Mouse (Mus musculus): ENCODE measurements around the gene Ccl1. TPM values are rescaled to one million over a fixed set of nuclear protein-coding genes. Genes with fewer than 3 reads are reported as not detected.

The Ccl1 gene
- polyA plus RNA-seq, 1 experiment from 2014 or later = not detected

DNA sequence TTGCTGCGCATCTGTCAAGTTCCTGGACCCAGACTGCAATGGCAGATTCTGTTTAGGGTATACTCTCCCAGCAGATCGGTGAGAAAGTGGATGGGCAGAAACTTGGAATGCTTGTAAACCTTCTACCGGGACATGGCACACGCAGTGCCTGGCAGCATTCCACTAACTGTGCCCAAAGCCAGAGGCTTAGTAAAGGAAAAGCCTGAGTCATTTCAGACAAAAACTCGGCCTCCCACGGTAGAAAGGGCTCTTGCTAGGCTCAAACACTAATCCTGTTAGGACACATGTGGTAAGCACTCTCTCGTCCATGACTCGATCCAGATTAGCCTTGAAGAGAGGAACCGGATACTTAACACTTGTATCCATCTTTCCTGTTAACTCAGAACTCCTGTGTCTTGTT, 111.7 kb downstream of the Ccl1 start:
- Histone ChIP-seq H3K9ac (ENCODE audit: low read length) (no peak overlapping the region), H3K9me3 (replicated peaks; ENCODE audit: control insufficient read depth, low read length) (no peaks in the 10 kb centered on the region), H3K27me3 (replicated peaks; ENCODE audit: control insufficient read depth, insufficient read depth, low read length) (no peaks in the 10 kb centered on the region), H3K4me3 (ENCODE audit: low read depth, low read length) (no peak overlapping the region), H3K27ac (ENCODE audit: low read depth, low read length) (no peak overlapping the region), H3K4me1 (ENCODE audit: control insufficient read depth, insufficient read depth, low read length) (peaks cover 9% of the 10 kb centered on the region; the same call in 1 of the 2 replicates), H3K36me3 (ENCODE audit: control insufficient read depth, insufficient read depth, low read length) (no peaks in the 10 kb centered on the region), H3K4me2 (ENCODE audit: low read length) (no peak overlapping the region)
- ATAC-seq = no peak
- WGBS = 52% methylated on average over 9 of the region's 9 CpGs
- DNase-seq (ENCODE audit: low spot score) = peak; percentile 37

DNA sequence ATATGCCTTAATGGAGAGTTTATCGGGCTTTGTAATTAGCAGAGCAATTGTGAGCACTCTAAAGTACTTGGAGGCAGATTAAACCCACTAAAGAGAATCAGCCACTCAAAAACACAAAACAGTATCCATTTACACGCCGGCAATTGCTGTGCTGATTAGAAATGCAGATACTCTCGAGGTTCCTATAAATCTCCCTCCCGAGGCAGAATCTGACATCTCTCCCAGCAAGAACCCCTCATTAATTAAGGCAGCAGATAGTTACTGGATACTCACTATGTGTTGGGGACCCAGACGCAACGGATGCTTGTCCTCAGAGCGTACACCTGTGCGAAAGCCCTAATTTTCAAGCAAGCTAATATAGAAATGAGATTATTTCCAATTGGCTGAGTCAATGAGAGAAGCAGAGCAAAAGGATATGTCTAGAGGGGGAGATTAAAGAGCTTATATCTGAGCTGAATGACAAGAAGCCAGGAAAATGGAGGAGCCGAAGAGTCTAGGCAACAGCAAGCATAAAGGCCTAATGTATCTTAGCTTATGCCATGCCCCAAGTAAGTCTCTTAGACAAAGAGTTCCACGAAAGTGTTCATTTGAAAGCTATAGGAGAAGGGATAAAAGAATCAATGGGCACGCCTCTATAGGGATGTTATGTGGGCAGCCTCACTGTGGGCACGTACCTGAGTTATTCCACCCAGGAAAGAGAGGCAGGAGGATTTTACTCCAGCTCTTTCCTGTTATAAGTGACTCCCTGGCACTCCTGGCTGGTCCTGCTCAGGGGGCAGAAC, 115.5 kb downstream of the Ccl1 start:
- 21% methylated on average over 13 of the region's 13 CpGs for WGBS
- no peak overlapping the region for H3K9ac ChIP-seq (ENCODE audit: low read length)
- no peak overlapping the region for H3K4me2 ChIP-seq (ENCODE audit: low read length)
- ATAC-seq (no peak), DNase-seq (ENCODE audit: low spot score) (peak; percentile 56)
- H3K4me3 ChIP-seq (ENCODE audit: low read depth, low read length) = no peak overlapping the region
- H3K4me1 ChIP-seq (ENCODE audit: control insufficient read depth, insufficient read depth, low read length) = peaks cover 9% of the 10 kb centered on the region; the same call in 1 of the 2 replicates
- no peak overlapping the region for H3K27ac ChIP-seq (ENCODE audit: low read depth, low read length)
- no peaks in the 10 kb centered on the region for H3K9me3 ChIP-seq (replicated peaks; ENCODE audit: control insufficient read depth, low read length)
- H3K36me3 ChIP-seq (ENCODE audit: control insufficient read depth, insufficient read depth, low read length) = no peaks in the 10 kb centered on the region
- no peaks in the 10 kb centered on the region for H3K27me3 ChIP-seq (replicated peaks; ENCODE audit: control insufficient read depth, insufficient read depth, low read length)

DNA sequence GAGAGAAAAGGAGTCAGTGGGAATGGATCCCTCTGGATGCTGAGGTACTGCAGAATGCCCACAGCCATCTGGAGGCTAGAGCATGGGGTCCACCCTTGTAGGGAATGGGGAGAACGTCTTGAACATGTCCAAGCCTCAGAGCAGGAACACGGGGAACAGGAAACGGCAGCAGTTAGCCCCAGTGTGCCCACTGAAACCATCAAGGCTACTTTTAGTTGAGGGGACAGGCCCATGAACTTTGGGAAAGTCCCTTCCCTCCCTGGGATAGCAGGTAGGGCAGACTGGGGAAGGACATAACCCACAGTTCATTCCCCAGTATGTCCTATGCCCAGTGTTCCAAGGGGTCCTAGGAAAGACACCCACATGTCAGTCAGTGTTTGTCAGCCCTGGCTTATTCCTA, 119.8 kb downstream of the Ccl1 start:
- no peak overlapping the region for H3K4me2 ChIP-seq (ENCODE audit: low read length)
- DNase-seq (ENCODE audit: low spot score) = no peak
- peaks cover 9% of the 10 kb centered on the region for H3K4me1 ChIP-seq (ENCODE audit: control insufficient read depth, insufficient read depth, low read length)
- ATAC-seq = no peak
- no peaks in the 10 kb centered on the region for H3K9me3 ChIP-seq (replicated peaks; ENCODE audit: control insufficient read depth, low read length)
- no peak overlapping the region for H3K9ac ChIP-seq (ENCODE audit: low read length)
- no peaks in the 10 kb centered on the region for H3K36me3 ChIP-seq (ENCODE audit: control insufficient read depth, insufficient read depth, low read length)
- no peaks in the 10 kb centered on the region for H3K27me3 ChIP-seq (replicated peaks; ENCODE audit: control insufficient read depth, insufficient read depth, low read length)
- H3K4me3 ChIP-seq (ENCODE audit: low read depth, low read length) = no peak overlapping the region
- WGBS = 81% methylated on average over 3 of the region's 3 CpGs
- H3K27ac ChIP-seq (ENCODE audit: low read depth, low read length) = no peak overlapping the region

DNA sequence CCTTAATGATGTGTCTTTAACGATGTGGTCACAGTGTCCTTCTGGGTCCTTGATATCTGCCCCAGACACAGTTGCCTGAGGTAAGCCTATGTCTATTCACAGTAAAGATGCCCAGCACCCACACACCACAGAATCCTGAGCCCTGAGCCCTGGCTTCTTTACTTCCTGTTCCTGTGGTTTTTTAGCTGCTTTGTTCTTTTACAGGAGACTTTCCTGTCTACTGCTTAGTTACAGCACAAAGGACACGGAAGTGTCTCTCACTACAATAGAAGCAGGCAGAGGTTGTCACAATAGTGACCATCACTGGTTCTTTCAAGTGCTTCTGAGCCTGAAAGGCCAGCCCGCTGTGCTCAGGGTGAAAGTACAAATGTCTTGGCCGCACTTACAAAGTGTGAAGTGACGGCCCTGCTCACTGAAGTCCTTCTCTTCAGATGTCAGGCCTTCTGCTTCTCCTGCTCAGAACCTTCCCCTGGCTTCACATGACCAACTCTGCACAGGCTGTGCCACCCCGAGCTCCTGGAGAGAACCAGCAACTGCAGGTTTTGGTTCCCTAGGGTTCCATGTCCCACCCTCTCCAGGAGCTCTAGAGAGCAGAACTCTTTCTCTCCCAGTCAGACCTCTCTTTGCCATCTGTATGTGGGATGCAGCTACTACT, 122.1 kb downstream of the Ccl1 start:
- Histone ChIP-seq H3K4me2 (ENCODE audit: low read length) (no peak overlapping the region), H3K36me3 (ENCODE audit: control insufficient read depth, insufficient read depth, low read length) (no peaks in the 10 kb centered on the region)
- no peak for DNase-seq (ENCODE audit: low spot score)

DNA sequence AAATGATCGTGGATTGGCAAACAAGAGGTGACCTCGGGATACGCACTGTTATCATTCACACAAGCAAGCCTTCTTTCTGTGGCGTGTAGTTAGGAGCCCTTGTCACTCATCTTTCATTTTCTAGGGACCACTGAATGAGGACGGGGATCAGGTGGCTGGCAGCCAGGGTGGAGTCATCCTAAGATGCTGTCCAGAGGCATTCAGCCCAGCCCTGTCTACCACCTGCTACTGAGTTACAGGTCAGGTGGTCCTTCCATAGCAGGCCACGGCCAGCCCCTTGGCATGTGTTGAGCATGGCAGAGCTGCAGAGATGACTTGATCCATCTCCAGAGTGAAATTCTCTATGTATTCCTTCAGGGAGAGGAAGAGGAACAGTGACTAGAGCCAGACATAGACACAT, 123.1 kb downstream of the Ccl1 start:
- no peaks in the 10 kb centered on the region; the same call in 1 of the 2 replicates for H3K4me1 ChIP-seq (ENCODE audit: control insufficient read depth, insufficient read depth, low read length)
- ATAC-seq (no peak), DNase-seq (ENCODE audit: low spot score) (no peak)
- no peaks in the 10 kb centered on the region for H3K9me3 ChIP-seq (replicated peaks; ENCODE audit: control insufficient read depth, low read length)
- no peaks in the 10 kb centered on the region for H3K27me3 ChIP-seq (replicated peaks; ENCODE audit: control insufficient read depth, insufficient read depth, low read length)
- no peaks in the 10 kb centered on the region for H3K36me3 ChIP-seq (ENCODE audit: control insufficient read depth, insufficient read depth, low read length)
- H3K4me3 ChIP-seq (ENCODE audit: low read depth, low read length) = no peak overlapping the region
- no peak overlapping the region for H3K9ac ChIP-seq (ENCODE audit: low read length)
- 90% methylated on average over 6 of the region's 6 CpGs for WGBS
- H3K4me2 ChIP-seq (ENCODE audit: low read length) = no peak overlapping the region
- H3K27ac ChIP-seq (ENCODE audit: low read depth, low read length) = no peak overlapping the region

More for the DNA sequence above, 122.1 kb downstream of the Ccl1 start:
- WGBS = 70% methylated on average over 6 of the region's 6 CpGs
- no peaks in the 10 kb centered on the region; the same call in 1 of the 2 replicates for H3K4me1 ChIP-seq (ENCODE audit: control insufficient read depth, insufficient read depth, low read length)
- no peaks in the 10 kb centered on the region for H3K27me3 ChIP-seq (replicated peaks; ENCODE audit: control insufficient read depth, insufficient read depth, low read length)
- no peak overlapping the region for H3K9ac ChIP-seq (ENCODE audit: low read length)
- no peaks in the 10 kb centered on the region for H3K9me3 ChIP-seq (replicated peaks; ENCODE audit: control insufficient read depth, low read length)
- no peak for ATAC-seq
- no peak overlapping the region for H3K4me3 ChIP-seq (ENCODE audit: low read depth, low read length)
- H3K27ac ChIP-seq (ENCODE audit: low read depth, low read length) = no peak overlapping the region

DNA sequence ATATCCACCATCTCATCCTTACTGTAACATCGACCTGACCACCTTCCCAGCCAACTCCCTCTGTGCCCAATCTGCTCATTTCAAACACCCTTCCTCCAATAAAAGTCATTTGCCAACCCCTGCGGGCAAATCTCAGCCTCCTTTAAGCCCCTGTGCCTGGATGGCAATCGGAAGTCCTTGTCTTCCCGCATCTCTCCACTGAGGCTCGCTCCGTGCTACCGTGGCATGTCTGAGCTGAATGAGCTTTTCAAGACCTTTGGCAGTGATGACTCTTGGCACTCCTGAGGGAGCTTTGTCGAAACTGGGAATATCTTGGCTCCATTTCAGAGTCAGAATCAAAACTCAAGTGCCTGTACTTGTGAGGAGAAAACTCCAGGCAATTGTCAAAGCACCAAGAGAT, 124.2 kb downstream of the Ccl1 start:
- no peak for ATAC-seq
- Histone ChIP-seq H3K4me3 (ENCODE audit: low read depth, low read length) (no peak overlapping the region), H3K9ac (ENCODE audit: low read length) (no peak overlapping the region), H3K4me1 (ENCODE audit: control insufficient read depth, insufficient read depth, low read length) (no peaks in the 10 kb centered on the region; the same call in 1 of the 2 replicates), H3K36me3 (ENCODE audit: control insufficient read depth, insufficient read depth, low read length) (no peaks in the 10 kb centered on the region), H3K9me3 (replicated peaks; ENCODE audit: control insufficient read depth, low read length) (no peaks in the 10 kb centered on the region), H3K27ac (ENCODE audit: low read depth, low read length) (no peak overlapping the region), H3K27me3 (replicated peaks; ENCODE audit: control insufficient read depth, insufficient read depth, low read length) (no peaks in the 10 kb centered on the region), H3K4me2 (ENCODE audit: low read length) (no peak overlapping the region)
- WGBS = 54% methylated on average over 8 of the region's 8 CpGs
- DNase-seq (ENCODE audit: low spot score) = peak; percentile 33

DNA sequence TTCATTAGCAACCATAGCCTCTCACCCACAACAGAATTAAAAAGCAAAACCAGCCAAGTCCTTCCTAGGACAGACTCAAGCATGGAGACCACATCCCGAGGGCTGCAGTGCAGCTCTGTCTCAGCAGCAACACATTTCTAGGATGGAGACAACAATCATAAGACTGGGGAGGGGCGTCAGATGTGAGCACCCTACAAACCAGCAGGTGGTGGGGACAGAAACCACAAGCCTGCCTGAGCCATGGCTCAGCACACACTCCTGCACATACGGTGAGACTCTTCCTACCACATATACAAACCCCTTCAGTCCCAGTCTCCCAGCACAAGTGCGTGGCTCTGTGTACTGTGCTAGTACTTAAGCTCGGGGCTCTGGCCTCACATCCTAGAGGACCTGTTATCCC, 127.3 kb downstream of the Ccl1 start:
- Histone ChIP-seq H3K4me2 (ENCODE audit: low read length) (no peak overlapping the region), H3K9me3 (replicated peaks; ENCODE audit: control insufficient read depth, low read length) (no peaks in the 10 kb centered on the region), H3K27me3 (replicated peaks; ENCODE audit: control insufficient read depth, insufficient read depth, low read length) (no peaks in the 10 kb centered on the region), H3K4me3 (ENCODE audit: low read depth, low read length) (no peak overlapping the region), H3K9ac (ENCODE audit: low read length) (no peak overlapping the region), H3K4me1 (ENCODE audit: control insufficient read depth, insufficient read depth, low read length) (no peaks in the 10 kb centered on the region; the same call in 1 of the 2 replicates), H3K36me3 (ENCODE audit: control insufficient read depth, insufficient read depth, low read length) (no peaks in the 10 kb centered on the region), H3K27ac (ENCODE audit: low read depth, low read length) (no peak overlapping the region)
- no peak for ATAC-seq
- 79% methylated on average over 5 of the region's 5 CpGs for WGBS
- no peak for DNase-seq (ENCODE audit: low spot score)

DNA sequence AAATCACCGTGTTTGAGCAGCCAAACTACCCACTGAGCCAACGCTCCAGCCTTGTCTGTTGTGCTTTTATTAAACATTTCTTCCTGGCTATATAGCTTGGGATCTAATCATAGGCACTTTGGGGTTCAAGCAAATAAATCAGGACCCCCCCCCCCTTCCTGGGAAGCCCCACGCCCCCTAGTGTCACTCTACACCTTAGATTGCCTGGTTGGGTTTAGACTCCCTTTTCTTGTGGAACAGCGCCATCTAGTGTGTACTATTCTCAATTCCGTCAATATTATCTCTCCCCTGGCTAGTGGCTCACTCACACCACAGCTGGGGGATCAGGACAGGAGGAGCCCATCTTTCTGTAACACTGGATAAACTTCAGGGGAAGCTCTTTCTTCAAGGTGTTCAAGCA, 127.8 kb downstream of the Ccl1 start:
- Histone ChIP-seq H3K4me1 (ENCODE audit: control insufficient read depth, insufficient read depth, low read length) (no peaks in the 10 kb centered on the region; the same call in 1 of the 2 replicates), H3K4me3 (ENCODE audit: low read depth, low read length) (no peak overlapping the region), H3K9ac (ENCODE audit: low read length) (no peak overlapping the region), H3K4me2 (ENCODE audit: low read length) (no peak overlapping the region), H3K27me3 (replicated peaks; ENCODE audit: control insufficient read depth, insufficient read depth, low read length) (no peaks in the 10 kb centered on the region), H3K36me3 (ENCODE audit: control insufficient read depth, insufficient read depth, low read length) (no peaks in the 10 kb centered on the region), H3K9me3 (replicated peaks; ENCODE audit: control insufficient read depth, low read length) (no peaks in the 10 kb centered on the region), H3K27ac (ENCODE audit: low read depth, low read length) (no peak overlapping the region)
- peak; percentile 89 for DNase-seq (ENCODE audit: low spot score)
- 34% methylated on average over 5 of the region's 5 CpGs for WGBS
- peak; percentile 73 for ATAC-seq

DNA sequence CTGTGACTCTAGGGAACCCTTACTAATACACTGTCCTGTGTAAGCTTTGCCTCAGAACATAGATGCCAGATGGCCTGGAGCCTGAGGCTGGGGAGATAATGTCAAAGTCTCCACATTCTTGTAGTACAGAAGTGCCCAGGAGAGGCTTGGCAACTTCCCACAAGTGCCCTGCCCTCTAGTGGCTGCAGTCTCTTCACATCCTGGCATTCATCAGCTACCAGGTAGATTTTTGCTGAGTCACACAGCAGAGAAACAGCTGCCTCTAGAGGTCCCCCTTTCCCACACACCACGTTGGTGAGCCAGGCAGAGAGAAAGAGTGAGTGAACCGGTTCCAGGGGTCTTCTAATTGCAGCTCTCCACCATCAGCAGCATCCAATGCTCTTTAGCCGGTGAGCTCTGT, 130.7 kb downstream of the Ccl1 start:
- WGBS = 17% methylated on average over 3 of the region's 3 CpGs
- no peak for ATAC-seq

More for the DNA sequence above, 130.7 kb downstream of the Ccl1 start:
- Histone ChIP-seq H3K27ac (ENCODE audit: low read depth, low read length) (no peak overlapping the region), H3K4me1 (ENCODE audit: control insufficient read depth, insufficient read depth, low read length) (no peaks in the 10 kb centered on the region), H3K4me3 (ENCODE audit: low read depth, low read length) (no peak overlapping the region), H3K9me3 (replicated peaks; ENCODE audit: control insufficient read depth, low read length) (no peaks in the 10 kb centered on the region), H3K27me3 (replicated peaks; ENCODE audit: control insufficient read depth, insufficient read depth, low read length) (no peaks in the 10 kb centered on the region), H3K9ac (ENCODE audit: low read length) (no peak overlapping the region), H3K4me2 (ENCODE audit: low read length) (no peak overlapping the region), H3K36me3 (ENCODE audit: control insufficient read depth, insufficient read depth, low read length) (no peaks in the 10 kb centered on the region)
- DNase-seq (ENCODE audit: low spot score) = peak; percentile 68
